Mouse (Mus musculus): ENCODE measurements around the gene Nmral1.
"Not testable (repeated sequence)": the region's sequence is repeated elsewhere in the genome, so short reads cannot be mapped to it uniquely, and the experiment has no call there.

Gene Nmral1

GRCm38 (mm10) chr16:4717866-4718265 is 1.3 kb downstream of the Nmral1 start:
- DNase-seq (ENCODE audit: low spot score in 2 of 2) = no peak

GRCm38 (mm10) chr16:4713861-4714710 is 5.1 kb downstream of the Nmral1 start:
- no peak for DNase-seq (ENCODE audit: low spot score in 2 of 2)

GRCm38 (mm10) chr16:4711173-4711572 is 8.0 kb downstream of the Nmral1 start:
- DNase-seq (ENCODE audit: low spot score in 2 of 2) = no peak

GRCm38 (mm10) chr16:4705541-4705940 is 13.6 kb downstream of the Nmral1 start:
- DNase-seq (ENCODE audit: low spot score in 2 of 2) = no peak

GRCm38 (mm10) chr16:4702646-4703045 is 16.5 kb downstream of the Nmral1 start:
- no peak for DNase-seq (ENCODE audit: low spot score in 2 of 2)

- no peak for DNase-seq (ENCODE audit: low spot score in 2 of 2)
Observed at GRCm38 (mm10) chr16:4701211-4701610, 17.9 kb downstream of the Nmral1 start.

- DNase-seq (ENCODE audit: low spot score in 2 of 2) = not testable (repeated sequence)
Observed at GRCm38 (mm10) chr16:4689371-4689770, 29.8 kb downstream of the Nmral1 start.

- no peak for DNase-seq (ENCODE audit: low spot score in 2 of 2)
Observed at GRCm38 (mm10) chr16:4684457-4684791, 34.7 kb downstream of the Nmral1 start.

- DNase-seq (ENCODE audit: low spot score in 2 of 2) = peak; percentile 93 to 98
Observed at GRCm38 (mm10) chr16:4683581-4684456, 35.3 kb downstream of the Nmral1 start.

- DNase-seq (ENCODE audit: low spot score in 2 of 2) = no peak
Observed at GRCm38 (mm10) chr16:4683193-4683580, 36.0 kb downstream of the Nmral1 start.

- no peak for DNase-seq (ENCODE audit: low spot score in 2 of 2)
Observed at GRCm38 (mm10) chr16:4682628-4683179, 36.5 kb downstream of the Nmral1 start.

GRCm38 (mm10) chr16:4680922-4681455 is 38.2 kb downstream of the Nmral1 start:
- DNase-seq (ENCODE audit: low spot score in 2 of 2) = not testable (repeated sequence)

- DNase-seq (ENCODE audit: low spot score in 2 of 2) = peak; percentile 89 to 90
Observed at GRCm38 (mm10) chr16:4679121-4680018, 39.8 kb downstream of the Nmral1 start, which contains the start of gene Coro7. Gene Coro7 (minus strand): TSS chr16:4679777.

- no peak for DNase-seq (ENCODE audit: low spot score in 2 of 2)
Observed at GRCm38 (mm10) chr16:4678080-4678479, 41.1 kb downstream of the Nmral1 start.

- no peak for DNase-seq (ENCODE audit: low spot score in 2 of 2)
Observed at GRCm38 (mm10) chr16:4676836-4677235, 42.3 kb downstream of the Nmral1 start.

GRCm38 (mm10) chr16:4674091-4674490 is 45.1 kb downstream of the Nmral1 start:
- DNase-seq (ENCODE audit: low spot score in 2 of 2) = peak; percentile 73 to 79

GRCm38 (mm10) chr16:4670317-4670716 is 48.8 kb downstream of the Nmral1 start:
- no peak for DNase-seq (ENCODE audit: low spot score in 2 of 2)

- DNase-seq (ENCODE audit: low spot score in 2 of 2) = peak; percentile 69 to 93
Observed at GRCm38 (mm10) chr16:4667190-4667808, 51.9 kb downstream of the Nmral1 start.

- DNase-seq (ENCODE audit: low spot score in 2 of 2) = no peak
Observed at GRCm38 (mm10) chr16:4665726-4666125, 53.4 kb downstream of the Nmral1 start.

- DNase-seq (ENCODE audit: low spot score in 2 of 2) = no peak
Observed at GRCm38 (mm10) chr16:4663806-4664205, 55.4 kb downstream of the Nmral1 start.

- no peak for DNase-seq (ENCODE audit: low spot score in 2 of 2)
Observed at GRCm38 (mm10) chr16:4661605-4662004, 57.6 kb downstream of the Nmral1 start.
